ENCODE assay signal across 8 mouse cellular contexts in the genomic region with DNA sequence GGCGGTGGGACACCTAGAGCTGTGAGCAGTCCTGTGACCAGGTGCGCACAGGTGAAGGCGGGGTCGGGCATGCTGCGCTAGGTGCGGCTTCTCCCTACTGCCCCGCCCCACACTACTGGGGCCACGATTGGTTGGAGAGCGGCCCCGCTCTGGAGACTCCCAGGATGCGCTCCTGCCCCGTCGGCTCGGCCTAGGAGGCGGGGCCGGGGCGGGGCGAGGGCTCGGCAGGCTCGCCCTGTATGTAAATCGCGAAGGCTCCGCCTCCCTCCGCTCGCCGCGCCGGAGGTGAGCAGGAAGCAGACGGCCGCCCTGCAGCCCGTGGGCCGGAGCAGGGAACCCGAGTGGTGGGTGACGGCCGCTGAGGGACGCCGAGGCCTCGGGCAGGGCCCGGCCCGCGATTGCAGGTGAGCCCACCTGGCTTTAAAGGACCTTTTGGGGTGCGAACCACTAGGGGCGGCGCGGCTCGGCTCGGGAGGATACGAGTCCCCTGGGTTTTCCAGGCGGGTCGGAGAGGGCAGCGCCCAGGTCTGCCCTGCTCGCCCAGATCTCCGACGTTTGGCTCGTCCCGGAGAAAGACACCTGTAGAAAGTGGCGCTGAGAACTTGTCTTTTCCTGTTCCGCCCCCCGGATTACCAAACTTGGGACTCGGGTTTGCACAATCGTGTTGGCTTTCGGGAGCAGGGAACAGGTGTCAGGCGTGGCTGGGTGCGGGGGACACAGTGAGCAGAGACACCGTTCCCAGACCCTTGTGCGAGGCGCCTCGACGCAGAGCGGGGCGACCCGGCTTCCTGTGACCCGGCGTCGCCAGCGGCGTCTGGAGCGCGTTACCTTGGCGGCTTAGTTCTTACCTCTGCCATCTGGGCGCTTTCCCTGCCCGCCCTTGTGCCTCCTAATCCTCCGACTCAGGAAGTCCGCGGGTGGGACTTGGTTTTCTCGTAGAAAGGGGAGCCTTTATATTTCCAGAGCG. TPM values are rescaled to one million over a fixed set of nuclear protein-coding genes. Genes with fewer than 3 reads are reported as not detected.
A peak's percentile ranks its signal among the peaks of the same experiment; 100 is the strongest.
DNase-seq lines count a peak whose midpoint lies in the region; ATAC-seq lines count a peak whose summit lies in the region.

Gene Llgl2 (plus strand): TSS at position 276 of the 967 bp plus-strand sequence.

- H3K9me3 ChIP-seq in forebrain, embryonic 15.5 days: no peaks in the 10 kb centered on the region
- H3K9me3 ChIP-seq in hindbrain, embryonic 10.5 days: no peaks in the 10 kb centered on the region

- no peak within 1 kb of the TSS for H3K27ac ChIP-seq in forebrain, embryonic 15.5 days (replicated peaks)
- H3K27ac ChIP-seq in hindbrain, embryonic 10.5 days: peak within 1 kb of the TSS; percentile 74

- peak within 1 kb of the TSS; percentile 60 for H3K4me3 ChIP-seq in forebrain, embryonic 15.5 days
- H3K4me3 ChIP-seq in hindbrain, embryonic 10.5 days: peak within 1 kb of the TSS; percentile 80

- H3K4me2 ChIP-seq in forebrain, embryonic 15.5 days (replicated peaks): peak within 1 kb of the TSS; percentile 95

- ATAC-seq in forebrain, embryonic 15.5 days (replicated peaks): peak; percentile 88
- ATAC-seq in megakaryocyte-erythroid progenitor cell, adult 5-6 weeks (replicated peaks; ENCODE audit: low FRiP score, low TSS enrichment, poor library complexity, severe bottlenecking): peak; percentile 89

- intact Hi-C loops in left cerebral cortex, postnatal 25 days (cut with DNase I): no loop called here

- peaks cover 29% of the 10 kb centered on the region for H3K36me3 ChIP-seq in forebrain, embryonic 15.5 days
- H3K36me3 ChIP-seq in hindbrain, embryonic 10.5 days: peaks cover 39% of the 10 kb centered on the region

- peaks cover 31% of the 10 kb centered on the region for H3K27me3 ChIP-seq in forebrain, embryonic 15.5 days
- H3K27me3 ChIP-seq in hindbrain, embryonic 10.5 days (ENCODE audit: insufficient read depth, poor library complexity, severe bottlenecking): peaks cover 75% of the 10 kb centered on the region

- peak; percentile 94 for DNase-seq in Muller cell, postnatal 12 days (ENCODE audit: inconsistent ontology term)
- peak; percentile 85 for DNase-seq in cerebellum, adult 11-12 months
- peak; percentile 83 for DNase-seq in hindbrain, embryonic 10.5 days (ENCODE audit: low spot score)
- peak; percentile 55 to 68 for DNase-seq in left cerebral cortex, postnatal 25 days (ENCODE audit: low spot score in 2 of 2)
- peak; percentile 60 for DNase-seq in right cerebral cortex, postnatal 14 days
- peak; percentile 87 for DNase-seq in urinary bladder, postnatal 25 days (ENCODE audit: low spot score)

- 1% methylated on average over 86 of the region's 87 CpGs for WGBS in forebrain, embryonic 15.5 days
- WGBS in hindbrain, embryonic 10.5 days: under 1% methylated on average over 87 of the region's 87 CpGs

- peaks cover 13% of the 10 kb centered on the region for H3K4me1 ChIP-seq in forebrain, embryonic 15.5 days
- peaks cover 32% of the 10 kb centered on the region for H3K4me1 ChIP-seq in hindbrain, embryonic 10.5 days (replicated peaks)

- peak within 1 kb of the TSS; percentile 49 for H3K9ac ChIP-seq in forebrain, embryonic 15.5 days (replicated peaks)

RNA-seq across cellular contexts. Expression of gene Llgl2, which starts in this region (rescaled TPM):
- polyA plus RNA-seq in forebrain, embryonic 15.5 days (2015; fragmentation: Nextera tagmentation; extraction: Ambion mirVana): 1.0 and 1.1 TPM in 2 replicates
- polyA plus RNA-seq in hindbrain, embryonic 10.5 days (2016; fragmentation: Nextera tagmentation; extraction: Ambion mirVana): 10.4 and 11.9 TPM in 2 replicates
- 1 to 10 TPM; 3.7 to 4.0 TPM for total RNA-seq in left cerebral cortex, postnatal 25 days (2021)
- 8.9 and 12.7 TPM in 2 replicates for total RNA-seq in megakaryocyte-erythroid progenitor cell, adult 5-6 weeks (2014; fragmentation: Nextera tagmentation)
- total RNA-seq in megakaryocyte-erythroid progenitor cell, adult 5-6 weeks (2017): 4.0 and 8.0 TPM in 2 replicates
